Mouse (Mus musculus) forebrain, embryonic 11.5 days (tissue): ENCODE measurements around the gene Btg2. TPM values are rescaled to one million over a fixed set of nuclear protein-coding genes. Genes with fewer than 3 reads are reported as not detected.
A peak's percentile ranks its signal among the peaks of the same experiment; 100 is the strongest.

Experiments
- ATAC-seq: fragments of 200-750 bp; cut with Nextera tagmentation; replicated peaks from 2 replicates; pipeline ENCODE4 v1.8.0; 2017; ENCODE audit warnings: moderate TSS enrichment; ENCODE audit not compliant: low FRiP score
- DNase-seq: peaks from one replicate; pipeline ENCODE4 v3.0.0-alpha.2; 2017; ENCODE audit warnings: low spot score
- H3K27ac ChIP-seq: fragments of 300-500 bp; sonication (generic); 2 replicates; pipeline ENCODE4 v1.5.1; 2014; ENCODE audit warnings: low read depth, low read length
- H3K27me3 ChIP-seq: fragments of 300-500 bp; sonication (generic); 2 replicates; pipeline ENCODE4 v1.6.1; 2014; ENCODE audit warnings: mild to moderate bottlenecking, low read length, mixed read lengths; ENCODE audit not compliant: control insufficient read depth, insufficient read depth
- H3K36me3 ChIP-seq: fragments of 300-500 bp; sonication (generic); 2 replicates; pipeline ENCODE4 v1.6.1; 2014; ENCODE audit warnings: mild to moderate bottlenecking, low read length, moderate library complexity, mixed read lengths; ENCODE audit not compliant: control insufficient read depth, insufficient read depth
- H3K4me1 ChIP-seq: fragments of 300-500 bp; sonication (generic); replicated peaks from 2 replicates; pipeline ENCODE4 v1.6.1; 2014; ENCODE audit warnings: low read length, mixed read lengths; ENCODE audit not compliant: control insufficient read depth, insufficient read depth
- H3K4me2 ChIP-seq: fragments of 300-500 bp; sonication (generic); 2 replicates; pipeline ENCODE4 v1.6.1; 2014; ENCODE audit warnings: low read depth, mild to moderate bottlenecking, low read length, moderate library complexity, mixed read lengths; ENCODE audit not compliant: severe bottlenecking
- H3K4me3 ChIP-seq: fragments of 300-500 bp; sonication (generic); 2 replicates; pipeline ENCODE4 v1.5.1; 2014; ENCODE audit warnings: low read depth, low read length
- H3K9ac ChIP-seq: fragments of 300-500 bp; sonication (generic); 2 replicates; pipeline ENCODE4 v1.6.1; 2014; ENCODE audit warnings: low read length
- H3K9me3 ChIP-seq: fragments of 300-500 bp; sonication (generic); 2 replicates; pipeline ENCODE4 v1.6.1; 2016; ENCODE audit warnings: low read length, mixed read lengths; ENCODE audit not compliant: control insufficient read depth
- WGBS: fragments of 180-500 bp; shearing (Covaris S2); extraction: QIAGEN DNeasy Blood & Tissue Kit; methylation state at CpG from one replicate; pipeline ENCODE4 v1.1.7; 2014; 5-methylcytosine and 5-hydroxymethylcytosine counted together
- polyA plus RNA-seq: library from polyadenylated mRNA; unstranded; fragments of >200 nt; fragmentation: Nextera tagmentation; extraction: Ambion mirVana; gene quantifications from 2 replicates; pipeline ENCODE4 v1.2.1, GENCODE M21; 2014

Gene Btg2
- polyA plus RNA-seq, 1 experiment from 2014 or later: 110 TPM

- H3K27ac ChIP-seq: no peak overlapping the region
- DNase-seq (no peak), ATAC-seq (no peak)
- H3K4me3 ChIP-seq: no peak overlapping the region
- H3K36me3 ChIP-seq: no peaks in the 10 kb centered on the region
- H3K9ac ChIP-seq: no peak overlapping the region
- H3K4me2 ChIP-seq: no peak overlapping the region
- no peaks in the 10 kb centered on the region for H3K27me3 ChIP-seq
- no peaks in the 10 kb centered on the region for H3K9me3 ChIP-seq
- no peaks in the 10 kb centered on the region for H3K4me1 ChIP-seq
- 81% methylated on average over 6 of the region's 6 CpGs for WGBS
Measured at GRCm38 (mm10) chr1:134049542-134049941, 29.4 kb downstream of the Btg2 start.

- H3K4me3 ChIP-seq: no peak overlapping the region
- no peaks in the 10 kb centered on the region for H3K27me3 ChIP-seq
- peak; percentile 84 for DNase-seq
- peak; percentile 59; the same call in 1 of the 2 replicates for ATAC-seq
- H3K36me3 ChIP-seq: no peaks in the 10 kb centered on the region
- H3K9ac ChIP-seq: no peak overlapping the region
- H3K9me3 ChIP-seq: no peaks in the 10 kb centered on the region
- H3K4me1 ChIP-seq: no peaks in the 10 kb centered on the region
- H3K27ac ChIP-seq: no peak overlapping the region
- 4% methylated on average over 5 of the region's 5 CpGs for WGBS
- H3K4me2 ChIP-seq: no peak overlapping the region
Measured at GRCm38 (mm10) chr1:134048759-134049158, 30.2 kb downstream of the Btg2 start.

- Histone ChIP-seq H3K27me3 (no peaks in the 10 kb centered on the region), H3K4me3 (no peak overlapping the region), H3K9me3 (no peaks in the 10 kb centered on the region), H3K9ac (no peak overlapping the region), H3K27ac (no peak overlapping the region), H3K36me3 (no peaks in the 10 kb centered on the region), H3K4me2 (no peak overlapping the region), H3K4me1 (peaks cover 2% of the 10 kb centered on the region; the same call in 1 of the 2 replicates)
- WGBS: 87% methylated on average over 6 of the region's 6 CpGs
- DNase-seq: no peak
- ATAC-seq: no peak
Measured at GRCm38 (mm10) chr1:134047431-134047830, 31.5 kb downstream of the Btg2 start.

GRCm38 (mm10) chr1:134046387-134046786, 32.5 kb downstream of the Btg2 start:
- H3K4me3 ChIP-seq: peak overlapping the region; percentile 18; the same call in 1 of the 2 replicates
- H3K4me2 ChIP-seq: peak overlapping the region; percentile 46
- H3K9me3 ChIP-seq: no peaks in the 10 kb centered on the region
- DNase-seq (peak; percentile 66), ATAC-seq (peak; percentile 42)
- no peaks in the 10 kb centered on the region for H3K27me3 ChIP-seq
- H3K4me1 ChIP-seq: peaks cover 2% of the 10 kb centered on the region; the same call in 1 of the 2 replicates
- H3K9ac ChIP-seq: peak overlapping the region; percentile 10; the same call in 1 of the 2 replicates
- WGBS: 17% methylated on average over 23 of the region's 23 CpGs
- no peaks in the 10 kb centered on the region for H3K36me3 ChIP-seq
- no peak overlapping the region for H3K27ac ChIP-seq

GRCm38 (mm10) chr1:134045971-134046370, 32.9 kb downstream of the Btg2 start:
- 6% methylated on average over 9 of the region's 9 CpGs for WGBS
- Histone ChIP-seq H3K36me3 (no peaks in the 10 kb centered on the region), H3K9ac (peak overlapping the region; percentile 0; the same call in 1 of the 2 replicates), H3K27ac (no peak overlapping the region), H3K4me1 (peaks cover 2% of the 10 kb centered on the region; the same call in 1 of the 2 replicates), H3K27me3 (no peaks in the 10 kb centered on the region), H3K4me2 (peak overlapping the region; percentile 46), H3K9me3 (no peaks in the 10 kb centered on the region), H3K4me3 (peak overlapping the region; percentile 18; the same call in 1 of the 2 replicates)
- peak; percentile 90 for DNase-seq
- ATAC-seq: peak; percentile 68

- H3K4me1 ChIP-seq: peaks cover 2% of the 10 kb centered on the region; the same call in 1 of the 2 replicates
- H3K27me3 ChIP-seq: no peaks in the 10 kb centered on the region
Measured at GRCm38 (mm10) chr1:134044805-134045204, 34.1 kb downstream of the Btg2 start.

GRCm38 (mm10) chr1:134042341-134042740, 36.6 kb downstream of the Btg2 start:
- no peak for ATAC-seq
- Histone ChIP-seq H3K4me3 (no peak overlapping the region), H3K4me1 (peaks cover 2% of the 10 kb centered on the region; the same call in 1 of the 2 replicates), H3K4me2 (no peak overlapping the region), H3K27me3 (no peaks in the 10 kb centered on the region), H3K9me3 (no peaks in the 10 kb centered on the region), H3K9ac (no peak overlapping the region), H3K36me3 (no peaks in the 10 kb centered on the region), H3K27ac (no peak overlapping the region)
- WGBS: 17% methylated on average over 1 of the region's 1 CpGs
- no peak for DNase-seq

More at GRCm38 (mm10) chr1:134044805-134045204, 34.1 kb downstream of the Btg2 start:
- Histone ChIP-seq H3K27ac (no peak overlapping the region), H3K4me2 (no peak overlapping the region), H3K4me3 (no peak overlapping the region), H3K36me3 (no peaks in the 10 kb centered on the region), H3K9ac (no peak overlapping the region), H3K9me3 (no peaks in the 10 kb centered on the region)
- ATAC-seq (no peak), DNase-seq (no peak)
- 94% methylated on average over 6 of the region's 6 CpGs for WGBS

GRCm38 (mm10) chr1:134041900-134042299, 37.0 kb downstream of the Btg2 start:
- 62% methylated on average over 2 of the region's 2 CpGs for WGBS
- Histone ChIP-seq H3K9ac (no peak overlapping the region), H3K9me3 (no peaks in the 10 kb centered on the region), H3K4me3 (no peak overlapping the region), H3K27me3 (no peaks in the 10 kb centered on the region), H3K36me3 (no peaks in the 10 kb centered on the region), H3K27ac (no peak overlapping the region), H3K4me1 (peaks cover 2% of the 10 kb centered on the region; the same call in 1 of the 2 replicates), H3K4me2 (no peak overlapping the region)
- DNase-seq: no peak
- no peak for ATAC-seq

- ATAC-seq: no peak
- Histone ChIP-seq H3K4me3 (no peak overlapping the region), H3K9ac (no peak overlapping the region), H3K27ac (no peak overlapping the region), H3K4me2 (no peak overlapping the region), H3K9me3 (no peaks in the 10 kb centered on the region), H3K36me3 (no peaks in the 10 kb centered on the region), H3K27me3 (no peaks in the 10 kb centered on the region), H3K4me1 (peaks cover 2% of the 10 kb centered on the region; the same call in 1 of the 2 replicates)
- no peak for DNase-seq
- WGBS: 88% methylated on average over 2 of the region's 2 CpGs
Measured at GRCm38 (mm10) chr1:134039361-134039760, 39.6 kb downstream of the Btg2 start.
